Mouse (Mus musculus): ENCODE measurements around the gene Ggt6. TPM values are rescaled to one million over a fixed set of nuclear protein-coding genes. Genes with fewer than 3 reads are reported as not detected.
"Not testable (repeated sequence)": the region's sequence is repeated elsewhere in the genome, so short reads cannot be mapped to it uniquely, and the experiment has no call there.

Ggt6 gene
- polyA plus RNA-seq, 1 experiment: 0.23 TPM

DNA sequence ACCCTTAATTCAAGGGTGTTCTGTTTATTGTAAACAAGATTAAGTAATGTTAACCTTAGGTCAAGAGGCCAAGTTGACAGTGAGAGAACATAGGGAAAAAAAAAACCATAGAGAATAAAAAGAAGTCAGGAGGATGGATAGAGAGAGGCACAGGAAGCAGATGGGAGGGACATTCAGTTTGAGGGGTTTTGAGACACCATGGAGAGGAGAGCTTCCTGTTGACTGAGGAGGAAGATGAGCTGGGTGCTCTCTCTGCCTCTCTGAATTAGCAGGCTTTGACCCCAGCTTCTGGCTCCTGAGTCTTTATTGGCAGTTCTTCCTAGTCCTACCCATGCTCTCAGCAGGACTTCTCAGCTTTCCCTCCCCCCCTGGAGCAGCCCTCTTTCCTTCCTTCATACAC, 10.1 kb upstream of the Ggt6 start:
- no peak overlapping the region for H3K4me3 ChIP-seq (ENCODE audit: extremely low read depth, insufficient read depth, insufficient read length)
- H3K27ac ChIP-seq (ENCODE audit: insufficient read depth, low read length): no peak overlapping the region
- H3K4me1 ChIP-seq (ENCODE audit: control insufficient read depth, insufficient read depth, insufficient read length): 0 out of 2 replicates have a peak, but pooled peaks cover 2% of the 10 kb centered on the region
- H3K27me3 ChIP-seq (ENCODE audit: control insufficient read depth, insufficient read depth, low read length): no peaks in the 10 kb centered on the region
- no peaks in the 10 kb centered on the region for H3K36me3 ChIP-seq (ENCODE audit: control insufficient read depth, insufficient read depth, low read length)
- DNase-seq (ENCODE audit: low read depth in 1 of 2, low spot score in 2 of 2): no peak
- TF ChIP-seq CTCF (IDR thresholded peaks at IDR 0.05; ENCODE audit: extremely low read depth, insufficient read depth, insufficient read length, insufficient replicate concordance) (no peak), POLR2A (IDR thresholded peaks at IDR 0.05; ENCODE audit: low read depth, low read length) (no peak)

DNA sequence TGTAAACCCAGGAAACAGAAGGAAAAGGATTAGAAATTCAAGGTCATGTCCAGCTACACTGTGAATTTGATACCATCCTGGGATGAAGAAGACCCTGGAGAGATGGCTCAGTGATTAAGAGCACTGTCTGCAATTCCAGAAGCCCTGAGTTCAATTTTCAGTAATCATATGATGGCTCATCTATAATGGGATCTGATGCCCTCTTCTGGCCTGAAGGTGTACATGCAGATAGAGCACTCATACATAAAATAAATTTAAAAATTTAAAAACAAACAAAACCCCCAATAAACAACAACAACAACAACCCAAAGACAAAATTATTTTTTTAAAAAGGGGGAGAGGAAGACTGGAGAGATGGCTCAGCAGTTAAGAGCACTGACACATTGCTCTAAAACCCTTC, 8.4 kb upstream of the Ggt6 start:
- H3K27ac ChIP-seq (ENCODE audit: insufficient read depth, low read length): no peak overlapping the region
- H3K4me1 ChIP-seq (ENCODE audit: control insufficient read depth, insufficient read depth, insufficient read length): 0 out of 2 replicates have a peak, but pooled peaks cover 2% of the 10 kb centered on the region
- DNase-seq (ENCODE audit: low read depth in 1 of 2, low spot score in 2 of 2): no peak
- H3K27me3 ChIP-seq (ENCODE audit: control insufficient read depth, insufficient read depth, low read length): no peaks in the 10 kb centered on the region
- H3K4me3 ChIP-seq (ENCODE audit: extremely low read depth, insufficient read depth, insufficient read length): no peak overlapping the region
- TF ChIP-seq CTCF (IDR thresholded peaks at IDR 0.05; ENCODE audit: extremely low read depth, insufficient read depth, insufficient read length, insufficient replicate concordance) (no peak), POLR2A (IDR thresholded peaks at IDR 0.05; ENCODE audit: low read depth, low read length) (no peak)
- no peaks in the 10 kb centered on the region for H3K36me3 ChIP-seq (ENCODE audit: control insufficient read depth, insufficient read depth, low read length)

DNA sequence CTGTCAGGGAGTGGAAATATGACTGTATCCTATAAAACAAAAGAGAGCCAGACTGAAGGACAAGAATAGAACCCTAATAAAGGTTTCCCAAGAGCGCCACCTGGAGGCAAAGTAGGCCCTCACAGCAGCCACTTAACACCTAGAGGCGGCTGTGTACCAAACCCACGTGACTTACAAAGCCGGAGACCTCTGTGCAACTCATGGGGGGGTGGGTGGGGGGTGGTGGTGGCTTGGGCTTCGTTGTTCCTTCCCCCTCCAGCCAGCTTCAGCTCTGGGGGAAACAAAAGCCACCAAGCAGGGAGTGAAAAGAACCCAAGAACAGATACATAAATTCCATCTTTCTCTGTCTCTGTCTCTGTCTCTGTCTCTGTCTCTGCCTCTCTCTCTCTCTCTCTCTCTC, 6.6 kb upstream of the Ggt6 start:
- Histone ChIP-seq H3K36me3 (ENCODE audit: control insufficient read depth, insufficient read depth, low read length) (no peaks in the 10 kb centered on the region), H3K27ac (ENCODE audit: insufficient read depth, low read length) (no peak overlapping the region), H3K4me1 (ENCODE audit: control insufficient read depth, insufficient read depth, insufficient read length) (0 out of 2 replicates have a peak, but pooled peaks cover 2% of the 10 kb centered on the region), H3K27me3 (ENCODE audit: control insufficient read depth, insufficient read depth, low read length) (no peaks in the 10 kb centered on the region), H3K4me3 (ENCODE audit: extremely low read depth, insufficient read depth, insufficient read length) (no peak overlapping the region)
- peak; percentile 45; the same call in 1 of the 2 replicates for TF ChIP-seq CTCF (IDR thresholded peaks at IDR 0.05; ENCODE audit: extremely low read depth, insufficient read depth, insufficient read length, insufficient replicate concordance)
- no peak for TF ChIP-seq POLR2A (IDR thresholded peaks at IDR 0.05; ENCODE audit: low read depth, low read length)
- WGBS: 2% methylated on average over 5 of the region's 5 CpGs
- DNase-seq (ENCODE audit: low read depth in 1 of 2, low spot score in 2 of 2): peak; percentile 61 to 79

DNA sequence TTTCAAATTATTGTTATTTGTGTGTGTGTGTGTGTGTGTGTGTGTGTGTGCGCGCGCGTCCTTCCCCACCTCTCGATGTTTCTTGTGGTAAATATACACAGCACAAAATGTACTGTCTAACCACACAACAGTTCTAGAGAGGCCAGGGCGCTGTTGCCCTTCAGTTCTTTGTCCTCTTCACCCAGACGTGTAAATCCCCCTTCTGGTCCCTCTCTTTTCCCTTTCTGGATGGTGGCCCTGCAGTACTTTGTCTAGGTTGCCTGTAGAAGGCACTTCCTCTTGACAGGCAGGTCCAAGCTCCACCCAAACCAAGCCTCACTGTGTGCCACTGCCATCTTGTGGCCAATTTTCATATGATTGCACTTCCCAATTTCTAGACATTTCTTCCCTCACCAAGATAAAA, 6.0 kb upstream of the Ggt6 start:
- 0 out of 2 replicates have a peak, but pooled peaks cover 2% of the 10 kb centered on the region for H3K4me1 ChIP-seq (ENCODE audit: control insufficient read depth, insufficient read depth, insufficient read length)
- peak; percentile 77 to 78 for DNase-seq (ENCODE audit: low read depth in 1 of 2, low spot score in 2 of 2)
- H3K27me3 ChIP-seq (ENCODE audit: control insufficient read depth, insufficient read depth, low read length): no peaks in the 10 kb centered on the region
- no peaks in the 10 kb centered on the region for H3K36me3 ChIP-seq (ENCODE audit: control insufficient read depth, insufficient read depth, low read length)
- WGBS: 55% methylated on average over 7 of the region's 7 CpGs
- H3K4me3 ChIP-seq (ENCODE audit: extremely low read depth, insufficient read depth, insufficient read length): peak overlapping the region; percentile 32; the same call in 1 of the 2 replicates
- 0 out of 2 replicates have a peak overlapping the region, but pooled peaks have one; percentile 26 for H3K27ac ChIP-seq (ENCODE audit: insufficient read depth, low read length)
- TF ChIP-seq POLR2A (IDR thresholded peaks at IDR 0.05; ENCODE audit: low read depth, low read length) (no peak), CTCF (IDR thresholded peaks at IDR 0.05; ENCODE audit: extremely low read depth, insufficient read depth, insufficient read length, insufficient replicate concordance) (peak; percentile 73; the same call in 1 of the 2 replicates)

DNA sequence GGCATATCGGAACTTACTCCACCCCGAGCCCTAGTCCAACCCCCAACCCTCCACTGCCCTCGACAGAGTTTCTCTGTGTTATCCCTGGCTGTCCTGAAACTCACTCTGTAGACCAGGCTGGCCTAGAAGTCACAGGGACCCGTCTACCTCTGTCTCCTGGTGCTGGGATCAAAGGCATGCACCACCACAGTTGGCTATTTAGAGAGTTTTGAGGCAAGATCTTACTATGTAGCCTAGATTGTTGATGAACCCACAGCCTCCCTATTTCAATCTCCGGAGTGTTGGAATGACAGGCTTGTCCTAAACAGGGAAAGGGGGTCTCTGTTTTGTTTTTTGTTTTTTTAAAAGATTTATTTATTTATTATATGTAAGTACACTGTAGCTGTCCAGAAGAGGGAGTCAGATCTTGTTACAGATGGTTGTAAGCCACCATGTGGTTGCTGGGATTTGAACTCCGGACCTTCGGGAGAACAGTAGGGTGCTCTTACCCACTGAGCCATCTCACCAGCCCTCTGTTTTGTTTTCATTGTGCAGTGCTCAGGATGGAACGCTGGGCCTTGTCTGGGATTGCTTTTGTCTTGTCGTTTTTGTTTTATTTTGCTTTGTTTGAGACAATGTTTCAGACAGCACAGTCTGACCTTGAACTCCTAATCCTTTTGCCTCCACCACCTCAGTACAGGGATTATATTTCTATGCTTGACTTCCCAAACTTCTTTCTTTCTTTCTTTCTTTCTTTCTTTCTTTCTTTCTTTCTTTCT, 4.8 kb upstream of the Ggt6 start:
- H3K4me3 ChIP-seq (ENCODE audit: extremely low read depth, insufficient read depth, insufficient read length): not testable (repeated sequence)

DNA sequence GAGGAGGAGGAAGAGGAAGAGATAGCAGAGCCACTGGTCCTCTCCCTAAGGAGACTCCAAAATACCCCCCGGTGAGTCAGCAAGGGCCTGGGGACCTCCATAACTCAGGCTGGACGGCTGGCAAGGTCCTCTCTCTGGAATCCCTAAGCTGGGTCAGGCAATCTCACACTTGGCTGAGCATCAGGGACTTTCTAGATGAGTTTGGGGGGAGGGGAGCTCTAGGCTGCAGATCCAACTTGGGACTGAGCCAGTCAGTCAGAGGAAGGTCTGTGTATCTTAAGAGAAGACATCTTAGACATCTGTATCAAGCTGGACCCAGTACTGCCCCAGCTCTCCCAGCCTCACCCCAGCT, 344 bp downstream of the Ggt6 start:
- H3K36me3 ChIP-seq (ENCODE audit: control insufficient read depth, insufficient read depth, low read length): no peaks in the 10 kb centered on the region
- 64% methylated on average over 2 of the region's 2 CpGs for WGBS
- no peak overlapping the region for H3K27ac ChIP-seq (ENCODE audit: insufficient read depth, low read length)
- no peaks in the 10 kb centered on the region for H3K4me1 ChIP-seq (ENCODE audit: control insufficient read depth, insufficient read depth, insufficient read length)
- TF ChIP-seq POLR2A (IDR thresholded peaks at IDR 0.05; ENCODE audit: low read depth, low read length) (no peak), CTCF (IDR thresholded peaks at IDR 0.05; ENCODE audit: extremely low read depth, insufficient read depth, insufficient read length, insufficient replicate concordance) (no peak)
- no peak overlapping the region for H3K4me3 ChIP-seq (ENCODE audit: extremely low read depth, insufficient read depth, insufficient read length)
- no peaks in the 10 kb centered on the region for H3K27me3 ChIP-seq (ENCODE audit: control insufficient read depth, insufficient read depth, low read length)
- no peak for DNase-seq (ENCODE audit: low read depth in 1 of 2, low spot score in 2 of 2)

More for the DNA sequence above, 4.8 kb upstream of the Ggt6 start:
- H3K27me3 ChIP-seq (ENCODE audit: control insufficient read depth, insufficient read depth, low read length); H3K36me3 ChIP-seq (ENCODE audit: control insufficient read depth, insufficient read depth, low read length); H3K27ac ChIP-seq (ENCODE audit: insufficient read depth, low read length); H3K4me1 ChIP-seq (ENCODE audit: control insufficient read depth, insufficient read depth, insufficient read length); DNase-seq (ENCODE audit: low read depth in 1 of 2, low spot score in 2 of 2): not testable (repeated sequence)
- WGBS: 82% methylated on average over 9 of the region's 9 CpGs

DNA sequence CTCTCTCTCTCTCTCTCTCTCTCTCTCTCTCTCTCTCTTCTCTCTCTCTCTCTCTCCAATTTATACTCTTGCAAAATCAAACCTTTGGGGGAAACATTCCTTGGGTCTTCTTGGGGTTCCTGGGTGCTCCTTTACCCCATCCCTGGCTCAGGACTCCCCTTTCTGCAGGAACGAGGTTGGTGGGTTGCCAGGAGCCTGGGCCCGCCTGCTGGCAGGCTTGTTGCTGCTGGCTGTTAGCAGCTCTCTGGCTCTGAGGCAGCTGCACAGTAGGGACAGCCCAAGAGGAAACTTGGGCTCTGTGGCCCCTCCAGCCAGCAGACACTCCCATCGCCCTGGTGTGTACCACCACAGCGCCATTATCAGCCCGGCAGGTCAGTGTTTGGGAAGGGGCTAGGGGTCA, 945 bp downstream of the Ggt6 start:
- no peak overlapping the region for H3K4me3 ChIP-seq (ENCODE audit: extremely low read depth, insufficient read depth, insufficient read length)
- H3K27me3 ChIP-seq (ENCODE audit: control insufficient read depth, insufficient read depth, low read length): no peaks in the 10 kb centered on the region
- WGBS: 85% methylated on average over 5 of the region's 5 CpGs
- H3K4me1 ChIP-seq (ENCODE audit: control insufficient read depth, insufficient read depth, insufficient read length): no peaks in the 10 kb centered on the region
- no peak for DNase-seq (ENCODE audit: low read depth in 1 of 2, low spot score in 2 of 2)
- no peak overlapping the region for H3K27ac ChIP-seq (ENCODE audit: insufficient read depth, low read length)
- H3K36me3 ChIP-seq (ENCODE audit: control insufficient read depth, insufficient read depth, low read length): no peaks in the 10 kb centered on the region
- no peak for TF ChIP-seq POLR2A (IDR thresholded peaks at IDR 0.05; ENCODE audit: low read depth, low read length)
- TF ChIP-seq CTCF (IDR thresholded peaks at IDR 0.05; ENCODE audit: extremely low read depth, insufficient read depth, insufficient read length, insufficient replicate concordance): no peak

Measured in spleen, adult 2 months (tissue).